Mouse (Mus musculus) splenic B cell, adult 2 months (primary cell): ENCODE measurements around the gene Tbc1d4.

ENCODE experiments used
- DNase-seq: peaks from one replicate; pipeline ENCODE4 v3.0.0-alpha.2; 2011; ENCODE audit warnings: low read depth, low spot score
- H3K27me3 ChIP-seq: 2 replicates; pipeline ENCODE4 v1.6.1; 2012; ENCODE audit warnings: mild to moderate bottlenecking, low read length, moderate library complexity, mixed read lengths; ENCODE audit not compliant: control insufficient read depth, poor library complexity, insufficient read depth, severe bottlenecking
- H3K36me3 ChIP-seq: 2 replicates; pipeline ENCODE4 v1.6.1; 2012; ENCODE audit warnings: mild to moderate bottlenecking, low read length, moderate library complexity, mixed read lengths; ENCODE audit not compliant: control insufficient read depth, poor library complexity, insufficient read depth, severe bottlenecking

The Tbc1d4 gene

DNA sequence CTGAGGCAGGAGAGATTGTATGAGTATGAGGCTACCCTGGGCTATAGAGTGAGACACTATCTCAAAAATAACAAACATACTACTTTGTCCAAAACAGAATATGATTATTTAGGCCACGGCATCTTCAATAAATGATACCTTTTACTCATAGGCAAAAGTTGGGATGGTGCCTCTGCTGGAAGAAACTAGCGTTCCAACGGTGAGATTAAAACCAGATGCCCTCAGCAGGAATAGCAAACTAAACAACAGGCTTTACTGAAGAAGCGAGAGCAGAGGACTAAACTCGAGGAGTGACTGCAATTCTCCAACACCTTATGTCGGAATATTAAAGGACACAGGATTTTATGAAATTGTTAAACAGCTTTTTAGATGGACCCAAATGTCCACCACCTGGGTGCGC lies 101.0 kb downstream of the Tbc1d4 start:
- no peak for DNase-seq
- no peaks in the 10 kb centered on the region for H3K36me3 ChIP-seq
- no peaks in the 10 kb centered on the region for H3K27me3 ChIP-seq

DNA sequence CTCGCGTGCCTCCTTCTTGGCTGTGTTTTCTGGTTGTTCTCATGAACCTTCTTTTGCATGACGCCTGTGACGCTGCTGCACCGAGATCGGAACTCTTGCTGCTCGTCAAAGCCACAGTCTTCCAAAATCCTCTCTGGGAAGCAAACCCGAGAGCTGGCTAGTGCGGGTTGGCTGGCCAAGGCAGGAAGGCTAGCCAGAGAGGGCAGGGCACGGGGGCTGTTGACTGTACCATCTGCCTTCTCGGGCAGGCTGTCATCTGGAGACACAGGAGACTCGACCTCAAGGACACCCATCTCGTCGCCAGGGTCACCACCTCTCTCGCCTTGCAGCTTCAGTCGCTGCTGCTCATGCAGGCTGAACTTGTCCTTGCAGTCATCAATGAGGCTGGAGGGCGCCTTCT lies 101.8 kb downstream of the Tbc1d4 start:
- Histone ChIP-seq H3K27me3 (no peaks in the 10 kb centered on the region), H3K36me3 (no peaks in the 10 kb centered on the region)
- DNase-seq, result no peak

DNA sequence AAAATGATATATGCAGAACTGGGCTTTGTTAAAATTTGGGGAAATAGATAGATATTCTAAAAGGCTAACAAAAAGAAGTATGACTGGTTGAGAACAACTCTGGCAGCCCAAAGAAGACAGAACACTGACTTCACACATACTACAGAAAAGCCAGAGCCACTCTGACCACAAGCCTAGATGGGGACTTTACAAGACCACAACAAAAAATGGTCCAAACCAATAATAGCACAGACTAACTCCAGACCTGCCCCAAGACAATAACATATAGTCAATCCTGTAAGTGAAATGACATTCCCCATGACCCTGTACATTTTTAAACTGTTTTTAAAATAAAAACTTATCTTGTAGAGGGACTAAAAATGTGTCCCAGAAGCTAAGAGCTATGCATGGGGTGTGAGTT lies 103.2 kb downstream of the Tbc1d4 start:
- H3K36me3 ChIP-seq, result no peaks in the 10 kb centered on the region
- DNase-seq, result no peak
- H3K27me3 ChIP-seq, result no peaks in the 10 kb centered on the region

DNA sequence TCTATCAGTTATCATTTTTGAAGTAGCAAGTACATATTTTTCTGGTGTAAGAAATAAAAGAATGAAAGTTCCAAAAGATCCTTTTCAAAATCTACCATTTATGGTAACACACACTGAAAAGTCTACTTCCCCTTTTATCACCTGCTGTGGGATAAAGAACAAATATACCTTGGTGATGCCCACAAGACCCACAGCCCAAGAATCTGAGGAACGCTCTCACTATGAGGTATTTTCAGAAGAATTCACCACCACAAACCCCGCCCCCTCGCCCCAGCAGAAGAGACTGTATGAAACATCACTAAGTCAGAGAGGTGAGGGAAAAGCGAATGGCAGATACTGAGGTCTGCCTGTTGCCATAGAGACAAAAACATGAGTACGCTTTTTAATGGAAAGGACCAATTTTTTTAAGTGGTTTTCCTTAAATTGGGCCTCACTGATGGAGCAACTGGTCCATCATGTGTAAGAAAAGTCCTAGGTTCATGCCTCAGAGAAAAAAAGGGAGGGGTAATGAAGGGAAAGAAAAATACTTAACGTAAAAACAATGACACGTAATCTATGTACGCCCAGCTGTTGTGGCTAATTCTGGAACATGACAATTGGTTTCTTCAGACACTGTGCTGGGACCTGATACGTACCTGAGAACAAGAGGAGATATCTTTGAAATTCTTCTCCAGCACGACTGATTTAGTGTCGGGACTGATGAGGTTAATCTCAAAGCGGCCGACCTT lies 104.4 kb downstream of the Tbc1d4 start:
- no peaks in the 10 kb centered on the region for H3K36me3 ChIP-seq
- no peak for DNase-seq
- H3K27me3 ChIP-seq, result no peaks in the 10 kb centered on the region

DNA sequence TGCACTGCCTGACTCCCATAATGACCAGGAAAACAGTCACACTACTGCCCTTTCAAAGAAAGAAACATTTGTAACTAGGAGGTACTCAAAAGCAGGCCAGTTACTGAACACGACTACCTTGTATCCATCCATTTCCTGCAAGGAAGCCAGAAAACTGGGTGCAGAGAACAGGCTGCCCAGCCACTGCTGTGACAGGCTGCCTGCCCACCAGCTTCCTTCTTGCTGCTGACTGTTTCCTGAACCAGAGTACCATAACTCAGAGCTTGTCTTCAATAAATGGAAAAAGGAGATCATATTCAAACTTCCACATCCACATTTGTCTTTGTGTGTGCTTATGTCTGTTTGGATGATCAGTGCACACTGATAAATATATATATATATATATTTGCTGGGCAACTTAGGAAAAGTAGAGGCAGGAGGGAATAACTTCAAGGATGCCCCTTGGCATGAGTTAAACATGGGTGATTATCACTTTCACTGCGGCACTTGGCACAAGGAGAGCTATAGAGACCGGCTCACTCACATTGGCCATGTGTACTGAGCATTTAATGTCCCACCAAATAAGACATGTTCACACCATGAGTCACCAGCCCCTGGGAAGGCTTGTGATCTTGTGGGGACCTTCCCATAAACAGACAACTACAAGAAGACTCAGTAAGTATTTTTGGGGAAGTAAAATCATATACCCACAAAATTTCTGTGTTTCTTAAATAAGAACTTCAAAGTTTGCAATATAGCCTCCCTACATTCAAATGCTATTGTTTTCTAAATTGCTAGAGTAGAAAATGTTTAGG lies 105.6 kb downstream of the Tbc1d4 start:
- Histone ChIP-seq H3K27me3 (no peaks in the 10 kb centered on the region), H3K36me3 (no peaks in the 10 kb centered on the region)
- no peak for DNase-seq

DNA sequence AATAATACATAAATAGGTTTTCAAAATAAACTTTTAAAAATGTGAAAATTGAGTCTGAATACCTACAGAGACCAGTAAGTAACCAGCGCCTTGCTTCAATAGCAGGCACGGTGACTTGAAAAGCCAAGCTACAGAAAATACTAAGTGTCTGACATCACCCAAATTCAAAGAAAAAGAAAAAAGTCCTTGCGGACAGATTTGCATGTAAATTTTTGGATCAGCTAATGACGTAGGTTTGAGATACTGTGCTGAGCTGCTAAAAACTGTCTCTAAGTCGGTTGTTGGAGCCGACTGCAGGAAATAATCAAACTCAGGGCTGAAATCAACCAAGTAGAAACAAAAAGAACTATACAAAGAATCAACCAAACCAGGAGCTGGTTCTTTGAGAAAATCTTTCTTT lies 107.1 kb downstream of the Tbc1d4 start:
- no peak for DNase-seq
- H3K27me3 ChIP-seq, result no peaks in the 10 kb centered on the region
- no peaks in the 10 kb centered on the region for H3K36me3 ChIP-seq

DNA sequence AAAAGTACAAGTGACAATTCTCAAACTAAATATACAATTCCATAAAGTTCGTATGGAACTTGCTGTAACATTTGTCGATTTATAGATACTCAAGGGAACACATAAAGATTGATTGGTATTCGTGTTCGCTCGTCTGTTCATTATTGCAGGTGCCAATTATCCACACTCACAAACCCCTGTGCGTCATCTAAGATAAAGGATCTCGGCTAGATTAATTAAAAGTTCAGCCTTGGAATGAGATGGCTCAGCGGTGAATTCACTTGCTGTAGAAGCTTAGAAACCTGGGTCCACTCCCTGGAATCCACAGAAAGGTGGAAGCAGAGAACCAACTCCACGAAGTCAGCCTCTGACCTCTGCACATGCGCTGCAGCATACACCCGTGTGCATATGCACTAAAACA lies 107.5 kb downstream of the Tbc1d4 start:
- H3K36me3 ChIP-seq, result no peaks in the 10 kb centered on the region
- no peaks in the 10 kb centered on the region for H3K27me3 ChIP-seq
- no peak for DNase-seq

DNA sequence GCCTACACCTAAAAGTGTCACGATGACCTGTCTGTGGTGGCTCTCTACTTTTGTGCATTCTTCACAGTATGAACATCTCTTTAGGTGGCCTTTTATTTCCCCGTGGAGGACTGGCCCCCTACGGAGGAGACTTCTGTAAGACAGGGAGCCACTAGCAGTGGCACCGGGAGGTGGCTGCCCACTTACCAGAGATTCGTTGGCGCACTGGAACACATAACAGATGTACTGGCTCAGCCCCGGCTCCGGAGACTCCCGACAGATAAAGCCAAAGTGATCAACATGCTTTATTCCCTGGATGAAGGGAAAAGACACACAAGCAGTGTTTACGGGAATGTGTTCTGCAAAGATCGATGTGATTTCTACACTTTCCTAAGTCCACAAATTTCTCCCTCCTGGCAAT lies 108.2 kb downstream of the Tbc1d4 start:
- Histone ChIP-seq H3K27me3 (no peaks in the 10 kb centered on the region), H3K36me3 (no peaks in the 10 kb centered on the region)
- DNase-seq, result no peak

DNA sequence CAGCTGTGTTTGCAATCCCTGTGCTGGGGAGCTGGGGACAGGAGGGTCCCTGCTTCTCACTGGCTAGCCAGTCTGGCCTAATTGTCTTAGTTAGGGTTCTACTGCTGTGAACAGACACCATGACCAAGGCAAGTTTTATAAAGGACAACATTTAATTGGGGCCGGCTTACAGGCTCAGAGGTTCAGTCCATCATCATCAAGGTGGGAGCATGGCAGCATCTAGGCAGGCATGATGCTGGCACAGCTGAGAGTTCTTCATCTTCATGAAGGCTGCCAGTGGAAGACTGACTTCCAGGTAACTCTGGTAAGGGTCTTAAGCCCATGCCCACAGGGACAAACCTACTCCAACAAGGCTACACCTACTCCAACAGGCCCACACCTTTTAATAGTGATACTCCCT lies 109.2 kb downstream of the Tbc1d4 start:
- no peak for DNase-seq
- Histone ChIP-seq H3K27me3 (no peaks in the 10 kb centered on the region), H3K36me3 (no peaks in the 10 kb centered on the region)

DNA sequence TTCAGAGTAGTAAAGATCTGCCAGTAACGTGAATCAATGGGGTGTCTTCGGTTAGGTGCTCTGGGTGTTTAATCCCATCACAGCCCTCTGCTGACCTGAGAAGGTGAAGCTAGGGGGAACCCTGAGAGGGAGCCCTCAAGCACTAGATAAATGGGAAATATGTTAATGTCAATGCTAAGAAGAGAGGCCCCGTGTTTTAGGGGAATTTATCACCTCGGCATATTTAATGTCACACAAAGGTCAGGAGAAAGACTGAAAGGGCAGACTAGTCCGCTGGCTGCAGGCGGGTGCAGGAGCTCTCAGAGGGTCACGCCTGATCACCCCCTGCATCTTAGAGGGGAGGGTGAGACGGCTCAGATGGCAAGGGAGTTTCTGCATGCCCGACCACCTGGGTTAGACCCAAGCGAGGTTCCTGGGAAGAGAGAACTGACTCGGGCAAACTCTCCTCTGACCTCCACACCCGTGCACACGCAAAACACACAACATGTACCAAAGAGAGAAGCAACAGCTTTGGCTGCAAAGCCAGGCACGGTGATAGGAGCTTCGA lies 120.7 kb downstream of the Tbc1d4 start:
- H3K36me3 ChIP-seq, result no peaks in the 10 kb centered on the region
- no peak for DNase-seq
- no peaks in the 10 kb centered on the region for H3K27me3 ChIP-seq

DNA sequence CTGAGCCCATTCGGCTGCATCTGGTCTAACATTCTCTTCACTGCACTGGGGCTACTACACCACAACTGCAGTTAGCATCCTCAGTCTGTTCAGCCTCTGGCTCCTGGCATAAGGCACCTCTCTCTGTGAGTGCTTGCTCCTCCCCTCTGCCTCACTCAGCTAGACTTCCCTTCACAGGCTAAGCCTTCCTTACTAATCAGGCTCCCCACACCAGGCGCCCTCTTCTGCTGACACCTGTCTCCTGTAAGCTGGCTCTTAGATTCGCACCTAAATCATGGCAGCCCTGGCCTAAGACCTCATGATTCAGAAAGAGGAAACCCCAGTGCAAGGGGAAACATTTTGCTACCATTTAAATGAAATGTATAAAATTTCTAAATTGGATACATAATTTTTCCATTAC lies 122.4 kb downstream of the Tbc1d4 start:
- Histone ChIP-seq H3K36me3 (no peaks in the 10 kb centered on the region), H3K27me3 (no peaks in the 10 kb centered on the region)
- DNase-seq, result no peak

DNA sequence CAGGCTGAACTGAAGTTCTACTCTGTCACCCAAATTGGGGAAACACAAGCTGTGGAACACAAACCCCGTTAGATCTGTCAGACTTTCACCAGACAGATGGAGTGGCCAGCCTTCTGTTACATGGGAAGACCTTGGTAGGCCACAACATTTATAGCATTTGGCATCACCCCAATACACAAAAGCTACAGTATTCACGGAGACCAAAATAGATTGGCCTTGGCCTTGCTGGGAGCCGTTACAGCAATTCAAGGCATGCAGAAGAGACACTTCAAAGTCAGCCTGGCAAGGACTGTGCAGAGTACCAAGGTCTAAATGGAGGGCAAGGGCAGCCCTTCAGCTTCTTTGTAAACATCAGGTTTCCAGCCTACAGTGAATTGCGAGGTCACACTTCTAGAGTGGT lies 125.8 kb downstream of the Tbc1d4 start:
- Histone ChIP-seq H3K36me3 (no peaks in the 10 kb centered on the region), H3K27me3 (no peaks in the 10 kb centered on the region)
- no peak for DNase-seq

DNA sequence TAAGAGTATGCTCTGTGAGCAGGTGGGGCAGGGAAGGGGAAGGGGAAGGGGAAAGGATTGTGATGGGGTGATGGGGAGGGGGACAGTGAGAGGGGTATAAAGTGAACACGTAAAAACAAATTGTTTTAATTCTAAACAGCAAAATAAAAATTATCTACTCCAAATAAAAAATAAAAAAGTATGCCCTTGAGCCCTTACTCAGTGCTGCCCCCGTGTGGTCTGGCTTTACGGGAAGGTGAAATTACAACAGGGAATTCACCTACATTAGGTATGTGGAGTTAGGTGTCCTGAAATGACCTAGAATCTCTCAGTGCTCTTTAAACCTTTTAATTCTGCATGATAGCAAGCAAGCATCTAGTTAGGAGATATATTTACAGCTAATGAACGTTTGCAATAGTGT lies 126.7 kb downstream of the Tbc1d4 start:
- no peaks in the 10 kb centered on the region for H3K27me3 ChIP-seq
- DNase-seq, result peak; percentile 49

DNA sequence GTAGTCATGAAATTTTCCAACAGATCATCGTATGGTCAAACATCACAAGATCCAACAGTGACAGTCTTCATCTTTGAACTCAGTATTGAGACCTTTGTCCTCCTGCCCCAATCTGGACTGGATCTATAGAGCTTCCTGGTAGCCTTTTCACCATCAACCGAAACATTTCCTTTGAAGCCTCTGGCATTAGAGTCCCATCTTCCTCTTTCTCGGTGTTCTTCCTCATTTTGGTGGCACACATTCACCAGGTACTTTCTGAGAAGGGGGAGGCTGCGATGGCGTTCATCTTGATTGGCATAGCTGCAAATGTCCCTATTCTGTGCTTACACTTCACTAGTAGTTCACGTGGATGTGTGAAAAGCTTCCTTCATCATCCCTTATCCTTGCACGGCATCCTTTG lies 127.8 kb downstream of the Tbc1d4 start:
- DNase-seq, result peak; percentile 37
- Histone ChIP-seq H3K36me3 (no peaks in the 10 kb centered on the region), H3K27me3 (no peaks in the 10 kb centered on the region)

More for the DNA sequence above, 126.7 kb downstream of the Tbc1d4 start:
- H3K36me3 ChIP-seq, result no peaks in the 10 kb centered on the region

DNA sequence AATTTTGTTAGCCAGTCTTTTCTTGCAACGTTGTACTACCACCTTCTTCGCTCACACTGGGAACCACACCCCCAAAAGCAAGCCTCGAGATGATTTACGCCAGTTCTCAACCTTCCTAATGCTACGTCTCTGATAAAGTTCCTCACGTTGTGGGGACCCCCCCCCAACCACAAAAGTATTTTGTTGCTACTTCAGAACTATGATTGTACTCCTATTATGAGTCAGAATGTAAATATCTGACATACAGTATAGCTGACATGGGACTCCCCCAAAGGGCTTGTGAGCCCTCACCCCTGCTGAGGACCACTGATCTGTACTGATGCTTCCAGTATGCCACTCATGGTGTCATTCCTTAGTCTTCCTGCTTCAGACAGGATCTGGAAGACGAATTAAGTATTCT lies 128.4 kb downstream of the Tbc1d4 start:
- DNase-seq, result no peak
- no peaks in the 10 kb centered on the region for H3K27me3 ChIP-seq
- H3K36me3 ChIP-seq, result no peaks in the 10 kb centered on the region
